Mouse (Mus musculus): ENCODE data around the gene Tab1.
A peak's percentile ranks its signal among the peaks of the same experiment; 100 is the strongest.

Tab1 gene

DNA sequence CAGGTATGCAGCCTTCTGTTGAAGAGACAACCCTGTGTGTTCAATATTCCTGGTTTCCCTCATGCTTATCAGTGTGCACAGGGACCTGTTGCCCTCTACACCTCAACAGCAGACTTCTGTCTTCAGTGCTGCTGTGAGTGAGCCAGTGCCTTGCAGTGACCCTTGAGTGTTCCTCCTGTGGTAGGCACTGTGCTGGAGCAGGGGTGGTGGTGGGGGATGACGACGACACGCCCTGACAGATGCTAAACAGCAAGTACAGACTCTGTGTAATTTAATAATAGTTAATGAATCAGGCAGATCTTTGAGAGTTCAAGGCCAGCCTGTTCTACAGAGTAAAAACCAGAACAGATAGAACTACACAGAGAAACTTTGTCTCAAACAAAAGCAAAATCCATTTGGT, 3.7 kb downstream of the Tab1 start:
- no peak for DNase-seq (ENCODE audit: low spot score in 2 of 2)

DNA sequence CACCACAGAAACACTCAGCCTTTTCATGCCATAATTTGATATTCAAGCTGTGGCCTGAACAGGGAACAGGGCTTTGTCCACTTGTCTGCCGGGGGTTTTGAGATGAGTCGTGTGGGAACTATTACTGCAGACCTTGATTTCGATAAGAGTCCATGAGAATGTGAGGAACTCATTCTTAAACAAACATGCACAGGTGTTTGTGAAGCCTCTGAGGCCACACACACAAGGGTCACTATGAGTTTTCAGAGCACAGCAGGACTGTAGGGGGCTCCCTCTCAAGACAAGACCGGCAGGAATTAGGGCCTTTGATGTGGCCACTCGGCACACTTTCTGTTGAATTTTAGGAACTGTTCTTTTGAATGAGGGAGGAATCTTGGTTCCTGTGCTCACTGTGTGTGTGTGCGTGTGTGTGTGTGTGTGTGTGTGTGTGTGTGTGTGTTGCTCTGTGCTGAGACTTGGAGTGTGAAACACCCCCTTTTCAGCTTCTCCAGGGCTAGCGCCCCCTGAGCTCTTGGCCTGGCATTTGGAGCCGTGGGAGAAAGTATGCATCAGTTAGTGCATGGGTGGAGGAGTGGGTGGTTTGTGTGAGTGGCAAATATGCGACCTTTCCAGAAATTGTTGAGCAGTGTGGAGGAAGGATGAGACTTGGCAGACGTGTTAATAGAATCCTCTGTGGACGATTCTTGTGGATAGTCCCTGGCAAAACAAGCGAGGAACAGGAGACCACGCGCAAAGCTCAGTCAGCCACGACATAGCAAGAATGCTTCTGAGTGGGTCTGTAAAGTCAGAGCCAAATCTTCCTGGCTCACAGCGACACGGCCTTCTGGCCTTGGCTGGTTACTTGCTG, 5.2 kb downstream of the Tab1 start:
- DNase-seq (ENCODE audit: low spot score in 2 of 2), result no peak

DNA sequence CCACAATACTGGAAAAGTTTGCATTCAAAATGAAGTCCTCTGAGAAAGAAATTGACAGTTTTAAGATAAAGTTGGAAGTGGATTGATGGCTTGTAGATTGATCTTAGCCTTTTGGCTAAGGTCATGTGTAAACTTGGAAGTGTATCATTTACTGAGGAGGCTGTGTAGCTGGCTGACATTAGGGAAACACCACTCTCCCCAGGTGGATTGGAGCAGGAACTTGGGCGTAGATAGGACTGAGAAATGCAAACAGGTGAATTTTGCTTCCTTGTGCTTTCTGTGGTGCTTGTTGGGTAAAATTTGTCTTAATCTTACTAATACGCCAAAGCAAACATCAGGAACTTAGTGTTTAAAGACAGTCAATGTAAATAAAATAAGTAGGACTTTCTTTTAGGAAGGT, 7.4 kb downstream of the Tab1 start:
- no peak for DNase-seq (ENCODE audit: low spot score in 2 of 2)

DNA sequence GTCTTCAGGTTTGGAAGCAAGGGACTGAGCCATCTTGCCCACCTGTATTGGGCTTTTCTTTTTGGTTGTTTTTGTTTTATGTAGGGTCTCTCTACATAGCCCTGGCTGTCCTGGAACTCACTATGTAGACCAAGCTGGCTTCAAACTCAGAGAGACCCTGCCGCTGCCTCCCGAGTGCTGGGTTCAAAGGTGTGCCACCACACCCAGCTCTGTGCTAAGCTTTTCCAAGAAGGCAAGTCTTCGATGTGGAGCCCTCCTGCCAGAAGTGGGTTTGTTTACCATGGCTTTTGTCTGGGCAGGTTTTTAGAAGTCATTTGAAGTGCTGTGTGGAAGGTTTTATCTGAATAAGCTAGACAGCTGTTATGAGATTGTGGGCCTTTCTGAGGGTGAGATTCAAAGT, 8.0 kb downstream of the Tab1 start:
- no peak for DNase-seq (ENCODE audit: low spot score in 2 of 2)

DNA sequence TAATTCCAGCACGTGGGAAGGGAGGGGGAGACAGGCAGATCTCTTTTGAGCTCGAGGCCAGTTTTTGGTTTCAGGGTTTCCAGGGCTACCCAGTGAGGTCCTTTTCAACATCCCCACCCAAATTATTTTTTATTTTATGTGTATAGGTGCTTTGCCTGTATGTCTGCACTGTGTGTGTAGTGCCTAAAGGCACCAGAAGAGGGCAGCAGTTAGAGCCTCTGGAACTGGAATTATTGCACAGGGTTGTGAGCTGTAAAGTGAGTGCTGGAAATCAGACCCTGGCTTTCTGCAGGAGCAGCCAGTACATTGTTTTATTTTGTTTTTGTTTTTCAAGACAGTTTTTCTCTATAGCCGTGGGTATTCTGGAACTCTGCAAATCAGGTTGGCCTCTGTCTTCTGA, 9.2 kb downstream of the Tab1 start:
- no peak for DNase-seq (ENCODE audit: low spot score in 2 of 2)

DNA sequence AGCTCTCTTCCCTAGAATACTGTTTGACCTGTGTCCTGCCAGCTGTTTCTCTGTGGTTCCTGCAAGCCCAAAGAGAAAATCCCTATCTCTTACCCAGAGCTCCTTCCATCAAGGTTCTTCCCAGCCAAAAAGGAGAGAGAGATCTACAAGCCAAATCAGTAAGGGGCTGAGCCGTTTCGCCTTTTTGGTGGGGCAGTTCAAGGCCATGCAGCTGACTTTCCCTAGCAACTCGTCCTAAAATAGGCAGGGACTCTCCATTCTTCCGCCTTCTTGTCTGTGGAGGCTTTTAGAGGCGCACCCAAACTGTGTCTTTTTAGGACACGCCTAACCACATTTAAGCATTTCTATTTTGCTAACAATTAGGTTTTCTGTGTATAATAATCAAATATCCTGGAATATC, 10.8 kb downstream of the Tab1 start:
- DNase-seq (ENCODE audit: low spot score in 2 of 2), result no peak

DNA sequence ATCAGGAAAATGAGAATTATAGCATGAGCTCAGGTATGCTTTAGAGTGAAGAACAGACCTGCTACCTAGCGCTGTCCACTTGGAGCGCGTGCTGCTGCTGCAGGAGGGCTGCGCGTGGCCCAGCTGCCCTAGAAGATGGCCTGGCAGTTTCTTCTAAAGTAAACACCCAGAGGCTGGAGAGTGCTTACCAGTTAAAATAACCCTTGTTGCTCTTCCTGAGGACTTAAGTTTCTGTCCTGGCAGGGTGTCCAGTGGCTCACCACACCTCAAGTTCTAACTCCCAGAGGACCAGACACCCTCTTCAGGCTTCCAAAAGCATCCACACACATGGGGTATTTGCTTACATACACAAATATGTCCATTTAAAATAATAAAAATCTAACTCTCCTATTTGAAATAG, 12.5 kb downstream of the Tab1 start:
- no peak for DNase-seq (ENCODE audit: low spot score in 2 of 2)

DNA sequence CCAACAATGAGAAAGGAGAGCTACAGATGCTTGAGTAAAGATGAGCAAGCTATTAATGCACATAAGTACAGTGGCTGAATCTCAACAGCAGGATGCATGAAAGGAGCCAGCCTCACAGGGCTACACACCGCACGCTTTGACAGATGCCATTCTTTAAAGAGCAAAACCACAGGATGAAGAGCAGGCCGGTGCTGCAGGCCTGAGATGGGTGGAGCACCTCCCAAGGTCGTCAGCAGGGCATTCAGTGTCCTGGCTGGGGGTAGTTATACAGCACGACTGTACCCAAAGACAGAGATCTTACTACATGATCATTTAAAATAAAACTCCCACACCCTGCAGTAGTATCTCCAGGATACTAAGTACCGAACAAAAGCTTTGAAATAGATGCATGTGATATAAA, 13.2 kb downstream of the Tab1 start:
- DNase-seq (ENCODE audit: low spot score in 2 of 2), result no peak

DNA sequence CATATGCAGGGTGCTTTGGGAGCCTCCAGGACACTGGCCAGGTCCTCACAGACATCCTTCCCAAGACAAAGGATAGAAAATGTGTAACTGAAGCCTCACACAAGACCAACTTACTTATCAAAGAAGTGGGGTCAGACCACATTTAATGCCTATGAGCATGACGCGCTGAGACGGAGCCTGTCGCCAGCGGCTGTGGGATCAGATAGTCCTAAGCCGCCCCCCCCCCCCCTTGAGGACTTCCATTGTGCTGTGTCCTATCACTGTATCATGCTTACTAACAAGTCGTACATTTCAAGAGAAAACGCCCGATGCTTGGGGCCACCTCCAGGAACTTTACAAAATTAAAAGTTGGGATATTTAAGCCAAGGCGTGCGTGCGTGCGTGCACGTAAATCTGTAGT, 14.2 kb downstream of the Tab1 start:
- no peak for DNase-seq (ENCODE audit: low spot score in 2 of 2)

DNA sequence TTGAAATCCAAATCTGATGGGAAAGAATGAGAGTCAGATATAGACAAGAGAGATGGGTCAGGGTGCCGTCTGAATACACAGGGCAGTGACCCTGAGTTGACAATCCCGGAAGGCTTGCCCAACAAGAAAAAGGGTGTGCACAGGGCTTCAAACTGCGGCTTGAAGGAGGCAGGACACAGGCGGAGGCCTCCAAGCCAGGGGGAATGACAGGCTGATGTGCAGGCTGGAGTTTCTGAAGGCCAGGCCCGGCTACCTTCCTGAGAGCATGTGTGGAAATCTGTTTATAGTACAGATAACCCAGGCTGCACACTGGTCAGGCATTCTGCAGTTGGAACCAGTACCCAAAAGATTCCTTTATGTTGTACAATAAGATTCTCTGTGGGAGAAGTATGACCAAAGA, 14.6 kb downstream of the Tab1 start:
- DNase-seq (ENCODE audit: low spot score in 2 of 2), result no peak

DNA sequence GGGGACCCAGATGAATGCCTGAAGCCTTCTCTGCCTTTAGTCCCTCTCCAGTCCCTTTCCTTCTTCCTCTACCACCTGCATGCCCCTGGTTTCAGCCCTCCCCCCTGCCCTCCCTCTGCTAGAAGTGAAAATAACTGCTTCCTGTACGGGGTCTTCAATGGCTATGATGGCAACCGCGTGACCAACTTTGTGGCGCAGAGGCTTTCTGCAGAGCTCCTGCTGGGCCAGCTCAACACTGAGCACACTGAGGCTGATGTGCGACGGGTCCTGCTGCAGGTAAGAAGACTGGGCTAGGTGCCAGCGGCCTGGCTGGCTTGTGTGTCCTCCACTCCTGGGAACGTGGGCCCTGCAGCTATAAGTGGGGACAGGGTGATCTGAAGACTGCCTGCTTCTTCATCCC, 15.6 kb downstream of the Tab1 start:
- DNase-seq (ENCODE audit: low spot score in 2 of 2), result no peak

DNA sequence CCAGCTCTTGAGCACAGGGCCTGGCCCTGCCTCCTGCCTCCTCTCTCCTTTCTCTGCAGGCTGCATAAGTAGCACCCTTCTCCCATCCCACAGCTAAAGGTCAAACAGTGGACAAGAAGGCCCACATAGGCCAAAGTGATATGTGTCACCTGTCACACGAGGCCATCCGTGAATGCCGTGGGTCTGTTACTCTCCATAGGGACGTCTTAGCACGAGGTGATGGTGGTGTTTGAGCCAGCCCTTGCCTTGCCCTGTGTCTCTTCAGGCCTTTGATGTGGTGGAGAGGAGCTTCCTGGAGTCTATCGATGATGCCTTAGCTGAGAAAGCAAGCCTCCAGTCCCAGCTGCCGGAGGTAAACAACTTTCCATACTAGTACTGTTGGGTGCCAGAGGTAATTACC, 16.6 kb downstream of the Tab1 start:
- no peak for DNase-seq (ENCODE audit: low spot score in 2 of 2)

DNA sequence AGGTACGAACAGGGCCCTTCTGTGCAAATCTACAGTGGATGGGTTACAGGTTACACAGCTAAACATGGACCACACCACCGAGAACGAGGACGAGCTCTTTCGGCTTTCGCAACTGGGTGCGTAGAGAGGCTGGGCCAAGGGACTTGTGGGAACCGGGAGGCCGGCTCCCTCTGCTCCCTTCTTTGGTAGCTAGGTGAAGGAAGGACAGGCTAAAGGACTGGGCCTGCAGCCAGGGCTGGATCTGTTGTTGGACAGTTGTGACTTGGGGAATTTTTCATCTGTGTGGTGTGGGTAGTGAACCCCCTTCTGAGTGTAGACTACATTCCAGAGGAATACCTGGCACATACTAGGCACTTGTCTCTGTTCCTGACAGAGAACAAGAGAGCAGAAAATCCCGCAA, 19.7 kb downstream of the Tab1 start:
- DNase-seq (ENCODE audit: low spot score in 2 of 2), result peak in 1 of 2 experiments; percentile 60

DNA sequence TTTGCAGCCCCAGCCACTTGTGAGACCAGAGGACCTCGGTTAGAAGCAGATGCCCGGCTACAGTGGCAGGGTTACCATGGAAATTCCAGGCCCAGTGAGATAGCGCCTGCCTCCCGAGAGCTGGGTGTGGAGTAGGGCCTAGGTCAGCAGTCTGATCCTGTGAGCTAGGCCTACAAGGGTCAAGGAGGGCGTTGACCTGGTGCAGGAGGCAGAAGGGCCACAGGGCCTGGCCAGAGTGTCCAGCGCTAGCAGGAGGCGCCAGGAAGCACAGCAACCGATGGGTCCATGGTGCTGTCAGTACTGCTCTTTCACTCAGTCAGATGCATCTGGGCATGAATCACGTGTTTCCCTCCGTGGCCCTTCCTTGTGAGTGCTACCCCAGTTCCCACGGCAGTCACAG, 20.8 kb downstream of the Tab1 start:
- no peak for DNase-seq (ENCODE audit: low spot score in 2 of 2)

DNA sequence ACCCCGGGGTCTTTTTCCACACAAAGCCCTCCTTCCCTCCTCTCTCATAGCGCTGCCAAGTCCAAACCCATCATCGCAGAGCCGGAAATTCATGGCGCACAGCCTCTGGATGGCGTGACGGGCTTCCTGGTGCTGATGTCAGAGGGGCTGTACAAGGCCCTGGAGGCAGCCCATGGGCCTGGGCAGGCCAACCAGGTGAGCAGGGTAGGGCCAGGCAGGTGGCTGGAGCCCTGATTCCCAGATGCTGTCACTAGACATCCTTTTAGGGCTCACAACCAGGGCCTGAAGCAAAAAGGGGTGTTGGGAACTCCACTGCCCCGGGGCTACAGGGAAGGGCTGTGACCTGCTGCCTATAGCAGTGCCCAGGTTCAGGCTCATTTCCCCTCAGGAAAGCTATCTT, 22.8 kb downstream of the Tab1 start:
- no peak for DNase-seq (ENCODE audit: low spot score in 2 of 2)

DNA sequence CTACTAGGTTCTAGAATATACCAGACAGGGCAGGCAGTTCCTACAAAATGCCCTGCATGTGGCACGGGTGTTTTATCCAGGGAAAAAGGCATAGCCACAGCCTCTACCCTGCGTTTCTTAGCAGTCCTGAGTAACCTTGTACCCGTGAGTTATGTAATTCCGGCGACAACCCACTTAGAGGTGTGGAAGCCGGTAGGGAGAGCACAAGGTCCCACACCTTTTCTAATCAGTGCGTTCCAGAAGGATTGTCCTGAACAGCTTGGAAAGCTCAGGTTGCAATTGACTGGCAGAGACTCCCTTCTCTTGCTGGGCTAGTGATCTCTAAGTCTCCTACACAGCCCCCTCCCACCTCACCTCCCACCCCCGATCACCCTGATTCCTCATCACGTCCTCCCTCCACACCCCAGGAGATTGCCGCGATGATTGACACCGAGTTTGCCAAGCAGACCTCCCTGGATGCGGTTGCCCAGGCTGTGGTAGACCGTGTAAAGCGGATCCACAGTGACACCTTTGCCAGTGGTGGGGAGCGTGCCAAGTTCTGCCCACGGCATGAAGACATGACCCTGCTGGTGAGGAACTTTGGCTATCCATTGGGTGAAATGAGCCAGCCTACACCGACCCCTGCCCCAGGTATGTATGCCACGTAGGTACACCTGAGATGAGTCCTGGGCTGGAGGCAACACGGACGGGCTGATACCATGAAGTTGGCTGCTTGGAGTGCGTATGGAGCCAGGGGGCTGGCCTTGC, 24.4 kb downstream of the Tab1 start:
- DNase-seq (ENCODE audit: low spot score in 2 of 2), result no peak

DNA sequence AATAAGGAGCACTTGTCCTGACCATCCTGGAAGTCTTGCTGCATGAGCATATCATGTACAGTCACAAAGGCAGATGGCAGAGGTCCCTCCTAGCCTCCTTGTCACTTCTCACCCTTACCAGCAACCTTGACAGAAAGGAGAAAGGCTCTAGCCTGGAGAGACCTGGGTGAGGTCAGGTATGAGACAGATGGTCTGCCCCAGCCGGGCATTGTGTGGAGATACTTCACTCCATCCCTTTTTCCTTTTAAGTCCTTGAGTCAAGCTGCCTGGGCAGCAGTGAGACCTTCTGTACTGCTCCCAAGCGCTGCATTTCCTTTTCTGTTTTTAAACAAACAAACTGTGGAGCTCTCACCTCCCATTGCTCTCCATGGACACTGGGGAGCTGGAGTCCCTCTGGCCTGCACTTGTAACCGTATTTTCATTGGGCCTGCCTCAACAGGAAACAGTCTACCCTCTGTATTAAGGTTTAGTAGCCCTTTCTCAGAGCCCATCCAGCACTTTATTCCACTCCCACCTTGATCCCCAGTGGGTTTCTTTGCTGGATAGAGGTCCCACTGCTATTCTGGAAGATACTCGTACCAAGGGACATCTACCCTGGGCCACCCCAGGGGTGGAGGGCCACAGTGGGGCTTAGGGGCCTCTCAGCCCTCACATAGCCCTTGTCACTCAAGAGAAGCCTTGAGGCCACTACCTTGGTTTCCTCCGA, 25.2 kb downstream of the Tab1 start:
- DNase-seq (ENCODE audit: low spot score in 2 of 2), result no peak

DNA sequence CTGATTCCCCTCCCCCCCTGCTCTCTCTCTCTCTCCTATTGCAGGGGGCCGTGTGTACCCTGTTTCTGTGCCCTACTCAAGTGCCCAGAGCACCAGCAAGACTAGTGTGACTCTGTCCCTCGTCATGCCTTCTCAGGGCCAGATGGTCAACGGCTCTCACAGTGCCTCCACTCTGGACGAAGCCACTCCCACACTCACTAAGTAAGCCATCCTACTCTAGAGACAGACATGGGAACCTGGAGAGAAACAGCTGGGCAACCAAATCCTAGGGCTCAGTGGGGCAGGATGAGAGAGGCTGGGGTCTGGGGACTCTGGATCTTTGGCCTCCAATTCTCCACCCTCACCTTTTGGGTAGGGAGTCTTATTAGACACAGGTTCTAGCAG, 25.8 kb downstream of the Tab1 start:
- no peak for DNase-seq (ENCODE audit: low spot score in 2 of 2)

DNA sequence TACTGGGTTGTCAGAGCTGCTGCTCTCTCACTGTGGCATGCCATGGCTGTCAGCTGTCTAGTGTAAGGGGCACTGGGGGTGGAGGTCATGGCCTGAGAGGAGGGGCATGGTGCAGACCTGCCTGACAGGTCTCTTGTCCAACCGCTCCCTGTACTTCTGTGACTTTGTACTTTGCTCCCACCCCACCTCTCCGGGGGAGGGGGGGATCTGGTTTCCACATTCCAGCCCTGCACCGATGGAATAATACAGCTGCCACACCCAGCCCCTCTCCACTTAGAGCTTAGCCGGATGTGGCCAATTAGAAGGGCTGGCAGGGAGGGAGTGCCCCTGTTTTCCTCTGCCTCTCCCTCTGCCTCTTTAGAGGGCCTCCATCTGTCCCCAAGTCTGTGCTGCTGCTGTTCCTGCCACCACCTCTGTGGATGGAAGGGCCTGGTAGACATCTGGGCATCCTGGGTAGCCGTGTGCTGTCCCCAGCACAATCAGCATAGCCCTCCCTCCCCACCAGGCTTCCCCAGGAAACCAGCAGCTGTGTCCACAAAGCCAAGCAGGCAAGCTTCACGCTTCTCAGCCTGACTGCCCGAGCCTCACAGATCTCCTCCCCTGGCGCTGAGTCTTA, 26.5 kb downstream of the Tab1 start:
- no peak for DNase-seq (ENCODE audit: low spot score in 2 of 2)

DNA sequence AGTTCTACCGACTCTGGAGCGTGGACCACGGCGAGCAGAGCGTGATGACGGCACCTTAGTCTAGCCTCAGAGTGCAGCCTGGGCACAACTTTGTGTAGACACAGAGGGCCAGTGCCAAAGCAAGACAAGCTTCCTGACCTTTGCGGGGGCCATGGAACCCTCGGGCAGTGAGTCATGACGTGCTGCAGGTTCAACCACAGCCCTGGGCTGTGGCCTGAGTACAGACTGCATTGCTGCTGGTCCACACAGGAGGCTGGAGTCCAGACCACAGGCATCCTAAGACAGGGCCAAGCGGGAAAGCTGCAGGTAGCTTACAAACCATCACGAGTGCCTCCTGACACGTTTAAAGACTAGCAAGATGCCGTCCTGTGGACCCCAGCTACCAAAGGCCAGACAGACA, 27.3 kb downstream of the Tab1 start:
- DNase-seq (ENCODE audit: low spot score in 2 of 2), result no peak

DNA sequence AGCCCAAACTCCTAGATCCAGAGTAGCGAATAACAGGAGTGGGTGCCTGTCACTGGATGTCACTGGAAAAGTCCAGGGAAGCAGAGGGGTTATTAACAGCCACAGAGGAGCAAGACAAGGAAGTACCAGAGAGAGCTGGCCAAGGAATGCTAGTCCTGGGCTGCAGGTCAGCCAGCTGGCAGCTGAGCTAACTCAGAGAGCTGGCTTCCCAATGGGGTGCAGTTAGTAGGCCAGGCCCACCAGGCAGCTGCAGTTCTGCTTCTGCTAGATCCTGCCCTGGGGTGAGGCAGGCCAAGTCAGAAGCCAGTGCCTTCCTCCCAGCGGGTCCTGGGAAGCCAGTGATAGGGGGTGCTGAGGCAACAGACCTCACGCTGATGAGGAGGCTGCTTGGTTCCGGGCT, 27.8 kb downstream of the Tab1 start:
- peak; percentile 43 to 59 for DNase-seq (ENCODE audit: low spot score in 2 of 2)

DNA sequence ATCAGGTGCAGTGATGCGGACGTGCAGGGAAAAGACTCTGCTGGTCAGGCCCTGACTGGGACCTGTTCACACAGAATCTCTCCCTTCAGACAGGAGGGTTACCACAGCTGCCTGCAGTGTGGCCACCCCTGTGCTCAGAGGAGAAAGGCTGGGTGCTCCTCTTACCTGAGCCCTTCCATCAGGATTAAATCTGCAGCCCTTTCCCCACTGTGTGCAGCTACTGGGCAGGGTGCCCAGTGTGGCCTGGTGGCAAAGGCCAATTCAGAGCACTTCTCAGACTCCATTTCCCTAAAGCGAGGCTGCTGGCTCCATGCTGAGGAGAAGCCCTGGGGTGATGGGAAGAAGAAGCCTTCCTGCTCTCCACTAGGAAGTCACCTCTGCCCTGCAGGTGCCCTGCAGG, 28.3 kb downstream of the Tab1 start:
- DNase-seq (ENCODE audit: low spot score in 2 of 2), result no peak

Measured in heart, adult 9 months (tissue).